Mouse (Mus musculus): ENCODE measurements around the gene St6galnac3.

The St6galnac3 gene

GRCm38 (mm10) chr3:153421060-153421917 lies 303.7 kb downstream of the St6galnac3 start:
- H3K36me3 ChIP-seq (ENCODE audit: control insufficient read depth, insufficient read depth, low read length, poor library complexity, severe bottlenecking) = no peaks in the 10 kb centered on the region
- DNase-seq (ENCODE audit: low read depth, low spot score) = no peak

GRCm38 (mm10) chr3:153419331-153419730 lies 305.6 kb downstream of the St6galnac3 start:
- Histone ChIP-seq H3K27me3 (ENCODE audit: control insufficient read depth, insufficient read depth, low read length, poor library complexity, severe bottlenecking) (no peaks in the 10 kb centered on the region), H3K36me3 (ENCODE audit: control insufficient read depth, insufficient read depth, low read length, poor library complexity, severe bottlenecking) (no peaks in the 10 kb centered on the region)
- no peak for DNase-seq (ENCODE audit: low read depth, low spot score)

More at GRCm38 (mm10) chr3:153421060-153421917, 303.7 kb downstream of the St6galnac3 start:
- no peaks in the 10 kb centered on the region; the same call in 1 of the 2 replicates for H3K27me3 ChIP-seq (ENCODE audit: control insufficient read depth, insufficient read depth, low read length, poor library complexity, severe bottlenecking)

GRCm38 (mm10) chr3:153417001-153417400 lies 308.0 kb downstream of the St6galnac3 start:
- no peaks in the 10 kb centered on the region for H3K27me3 ChIP-seq (ENCODE audit: control insufficient read depth, insufficient read depth, low read length, poor library complexity, severe bottlenecking)
- no peaks in the 10 kb centered on the region for H3K36me3 ChIP-seq (ENCODE audit: control insufficient read depth, insufficient read depth, low read length, poor library complexity, severe bottlenecking)
- DNase-seq (ENCODE audit: low read depth, low spot score) = no peak

GRCm38 (mm10) chr3:153416383-153416782 lies 308.6 kb downstream of the St6galnac3 start:
- Histone ChIP-seq H3K36me3 (ENCODE audit: control insufficient read depth, insufficient read depth, low read length, poor library complexity, severe bottlenecking) (no peaks in the 10 kb centered on the region), H3K27me3 (ENCODE audit: control insufficient read depth, insufficient read depth, low read length, poor library complexity, severe bottlenecking) (no peaks in the 10 kb centered on the region)
- DNase-seq (ENCODE audit: low read depth, low spot score) = no peak

GRCm38 (mm10) chr3:153414132-153414531 lies 310.8 kb downstream of the St6galnac3 start:
- DNase-seq (ENCODE audit: low read depth, low spot score) = no peak
- Histone ChIP-seq H3K27me3 (ENCODE audit: control insufficient read depth, insufficient read depth, low read length, poor library complexity, severe bottlenecking) (no peaks in the 10 kb centered on the region), H3K36me3 (ENCODE audit: control insufficient read depth, insufficient read depth, low read length, poor library complexity, severe bottlenecking) (no peaks in the 10 kb centered on the region)

GRCm38 (mm10) chr3:153409286-153409685 lies 315.7 kb downstream of the St6galnac3 start:
- DNase-seq (ENCODE audit: low read depth, low spot score) = no peak
- H3K27me3 ChIP-seq (ENCODE audit: control insufficient read depth, insufficient read depth, low read length, poor library complexity, severe bottlenecking) = no peaks in the 10 kb centered on the region
- H3K36me3 ChIP-seq (ENCODE audit: control insufficient read depth, insufficient read depth, low read length, poor library complexity, severe bottlenecking) = no peaks in the 10 kb centered on the region

- no peaks in the 10 kb centered on the region for H3K36me3 ChIP-seq (ENCODE audit: control insufficient read depth, insufficient read depth, low read length, poor library complexity, severe bottlenecking)
- DNase-seq (ENCODE audit: low read depth, low spot score) = no peak
- H3K27me3 ChIP-seq (ENCODE audit: control insufficient read depth, insufficient read depth, low read length, poor library complexity, severe bottlenecking) = no peaks in the 10 kb centered on the region
These were observed 316.6 kb downstream of the St6galnac3 start for GRCm38 (mm10) chr3:153408361-153408760.

GRCm38 (mm10) chr3:153407698-153408097 lies 317.3 kb downstream of the St6galnac3 start:
- no peaks in the 10 kb centered on the region for H3K27me3 ChIP-seq (ENCODE audit: control insufficient read depth, insufficient read depth, low read length, poor library complexity, severe bottlenecking)
- no peaks in the 10 kb centered on the region for H3K36me3 ChIP-seq (ENCODE audit: control insufficient read depth, insufficient read depth, low read length, poor library complexity, severe bottlenecking)
- no peak for DNase-seq (ENCODE audit: low read depth, low spot score)

- Histone ChIP-seq H3K27me3 (ENCODE audit: control insufficient read depth, insufficient read depth, low read length, poor library complexity, severe bottlenecking) (no peaks in the 10 kb centered on the region), H3K36me3 (ENCODE audit: control insufficient read depth, insufficient read depth, low read length, poor library complexity, severe bottlenecking) (no peaks in the 10 kb centered on the region)
- DNase-seq (ENCODE audit: low read depth, low spot score) = no peak
These were observed 318.1 kb downstream of the St6galnac3 start for GRCm38 (mm10) chr3:153406858-153407257.

- DNase-seq (ENCODE audit: low read depth, low spot score) = no peak
- no peaks in the 10 kb centered on the region for H3K27me3 ChIP-seq (ENCODE audit: control insufficient read depth, insufficient read depth, low read length, poor library complexity, severe bottlenecking)
- no peaks in the 10 kb centered on the region for H3K36me3 ChIP-seq (ENCODE audit: control insufficient read depth, insufficient read depth, low read length, poor library complexity, severe bottlenecking)
These were observed 318.8 kb downstream of the St6galnac3 start for GRCm38 (mm10) chr3:153406220-153406619.

GRCm38 (mm10) chr3:153405643-153406042 lies 319.3 kb downstream of the St6galnac3 start:
- Histone ChIP-seq H3K36me3 (ENCODE audit: control insufficient read depth, insufficient read depth, low read length, poor library complexity, severe bottlenecking) (no peaks in the 10 kb centered on the region), H3K27me3 (ENCODE audit: control insufficient read depth, insufficient read depth, low read length, poor library complexity, severe bottlenecking) (no peaks in the 10 kb centered on the region)
- no peak for DNase-seq (ENCODE audit: low read depth, low spot score)

- no peaks in the 10 kb centered on the region for H3K36me3 ChIP-seq (ENCODE audit: control insufficient read depth, insufficient read depth, low read length, poor library complexity, severe bottlenecking)
- no peaks in the 10 kb centered on the region for H3K27me3 ChIP-seq (ENCODE audit: control insufficient read depth, insufficient read depth, low read length, poor library complexity, severe bottlenecking)
- no peak for DNase-seq (ENCODE audit: low read depth, low spot score)
These were observed 324.7 kb downstream of the St6galnac3 start for GRCm38 (mm10) chr3:153400259-153400658.

GRCm38 (mm10) chr3:153399574-153399973 lies 325.4 kb downstream of the St6galnac3 start:
- no peaks in the 10 kb centered on the region for H3K27me3 ChIP-seq (ENCODE audit: control insufficient read depth, insufficient read depth, low read length, poor library complexity, severe bottlenecking)
- no peak for DNase-seq (ENCODE audit: low read depth, low spot score)
- no peaks in the 10 kb centered on the region for H3K36me3 ChIP-seq (ENCODE audit: control insufficient read depth, insufficient read depth, low read length, poor library complexity, severe bottlenecking)

- Histone ChIP-seq H3K36me3 (ENCODE audit: control insufficient read depth, insufficient read depth, low read length, poor library complexity, severe bottlenecking) (no peaks in the 10 kb centered on the region), H3K27me3 (ENCODE audit: control insufficient read depth, insufficient read depth, low read length, poor library complexity, severe bottlenecking) (no peaks in the 10 kb centered on the region)
- no peak for DNase-seq (ENCODE audit: low read depth, low spot score)
These were observed 327.2 kb downstream of the St6galnac3 start for GRCm38 (mm10) chr3:153397726-153398125.

- no peak for DNase-seq (ENCODE audit: low read depth, low spot score)
- H3K27me3 ChIP-seq (ENCODE audit: control insufficient read depth, insufficient read depth, low read length, poor library complexity, severe bottlenecking) = no peaks in the 10 kb centered on the region
- H3K36me3 ChIP-seq (ENCODE audit: control insufficient read depth, insufficient read depth, low read length, poor library complexity, severe bottlenecking) = no peaks in the 10 kb centered on the region
These were observed 328.5 kb downstream of the St6galnac3 start for GRCm38 (mm10) chr3:153396375-153397068.

All from splenic B cell, adult 2 months (primary cell).